Mouse (Mus musculus): ENCODE data around the gene Bckdk.

Bckdk gene

DNA sequence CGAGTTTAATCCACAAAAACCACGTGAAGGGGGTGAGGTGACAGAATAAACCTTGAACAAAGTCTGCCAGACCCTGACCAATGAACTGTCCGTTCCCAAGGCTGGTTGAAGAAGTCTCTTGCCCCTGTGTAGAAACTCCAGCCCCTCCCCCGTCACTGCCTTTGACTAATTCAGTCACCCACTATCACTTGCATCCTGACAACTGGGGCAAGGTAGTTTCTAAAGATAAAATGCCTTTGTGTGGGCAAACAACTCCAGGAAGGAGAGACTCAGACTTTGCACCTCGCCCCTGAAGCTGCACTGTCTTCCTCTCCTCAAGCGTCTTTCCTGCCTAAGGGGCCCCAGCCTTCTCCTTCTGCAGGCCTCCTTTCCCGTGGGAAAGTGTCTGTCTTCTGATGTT is 3.9 kb upstream of the Bckdk start:
- Histone ChIP-seq H3K4me1 (replicated peaks; ENCODE audit: low read depth, low read length) (peaks cover 50% of the 10 kb centered on the region), H3K36me3 (ENCODE audit: insufficient read depth, low read length) (peaks cover 2% of the 10 kb centered on the region), H3K4me3 (replicated peaks; ENCODE audit: low read length) (no peak overlapping the region), H3K27me3 (ENCODE audit: insufficient read depth, low read length) (no peaks in the 10 kb centered on the region), H3K9me3 (ENCODE audit: low read length) (no peaks in the 10 kb centered on the region)
- TF ChIP-seq NANOG (IDR thresholded peaks at IDR 0.05; ENCODE audit: borderline replicate concordance, low read length) (no peak), CTCF (conservative IDR thresholded peaks at IDR 0.05; ENCODE audit: low read length) (no peak), POU5F1 (IDR thresholded peaks at IDR 0.05; ENCODE audit: borderline replicate concordance, low read length) (no peak)

DNA sequence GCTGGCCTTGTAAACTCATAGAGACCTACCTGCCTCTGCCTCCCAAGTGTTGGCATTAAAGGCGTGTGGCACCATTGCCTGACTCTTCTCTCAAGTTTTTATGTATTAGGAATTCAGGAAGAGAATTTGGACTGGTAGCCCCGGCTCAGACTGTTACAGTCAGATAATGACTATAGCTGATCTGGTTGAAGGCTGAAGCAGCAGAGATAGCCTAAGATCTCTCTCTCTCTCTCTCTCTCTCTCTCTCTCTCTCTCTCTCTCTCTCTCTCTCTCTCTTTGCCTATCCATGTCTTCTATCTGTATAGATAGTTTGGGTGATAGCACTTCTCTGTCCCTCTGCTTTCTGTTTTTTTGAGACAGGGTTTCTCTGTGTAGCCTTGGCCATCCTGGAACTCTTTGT is 2.1 kb upstream of the Bckdk start:
- Histone ChIP-seq H3K36me3 (ENCODE audit: insufficient read depth, low read length) (peaks cover 20% of the 10 kb centered on the region), H3K4me3 (replicated peaks; ENCODE audit: low read length) (no peak overlapping the region), H3K9me3 (ENCODE audit: low read length) (no peaks in the 10 kb centered on the region), H3K27me3 (ENCODE audit: insufficient read depth, low read length) (no peaks in the 10 kb centered on the region), H3K4me1 (replicated peaks; ENCODE audit: low read depth, low read length) (peaks cover 49% of the 10 kb centered on the region)
- no peak for TF ChIP-seq POU5F1 (IDR thresholded peaks at IDR 0.05; ENCODE audit: borderline replicate concordance, low read length)
- no peak for TF ChIP-seq CTCF (conservative IDR thresholded peaks at IDR 0.05; ENCODE audit: low read length)
- no peak for TF ChIP-seq NANOG (IDR thresholded peaks at IDR 0.05; ENCODE audit: borderline replicate concordance, low read length)

GRCm38 (mm10) chr7:127907939-127908338 is 4.1 kb downstream of the Bckdk start:
- no peaks in the 10 kb centered on the region for H3K9me3 ChIP-seq (ENCODE audit: low read length)
- H3K4me3 ChIP-seq (replicated peaks; ENCODE audit: low read length), result no peak overlapping the region
- peaks cover 61% of the 10 kb centered on the region for H3K36me3 ChIP-seq (ENCODE audit: insufficient read depth, low read length)
- TF ChIP-seq NANOG (IDR thresholded peaks at IDR 0.05; ENCODE audit: borderline replicate concordance, low read length), result no peak
- TF ChIP-seq CTCF (conservative IDR thresholded peaks at IDR 0.05; ENCODE audit: low read length), result no peak
- TF ChIP-seq POU5F1 (IDR thresholded peaks at IDR 0.05; ENCODE audit: borderline replicate concordance, low read length), result no peak
- H3K4me1 ChIP-seq (replicated peaks; ENCODE audit: low read depth, low read length), result peaks cover 32% of the 10 kb centered on the region
- H3K27me3 ChIP-seq (ENCODE audit: insufficient read depth, low read length), result no peaks in the 10 kb centered on the region

- H3K4me1 ChIP-seq (replicated peaks; ENCODE audit: low read depth, low read length), result peaks cover 39% of the 10 kb centered on the region
- peaks cover 61% of the 10 kb centered on the region for H3K36me3 ChIP-seq (ENCODE audit: insufficient read depth, low read length)
- no peak overlapping the region for H3K4me3 ChIP-seq (replicated peaks; ENCODE audit: low read length)
- no peaks in the 10 kb centered on the region for H3K9me3 ChIP-seq (ENCODE audit: low read length)
- no peaks in the 10 kb centered on the region for H3K27me3 ChIP-seq (ENCODE audit: insufficient read depth, low read length)
- no peak for TF ChIP-seq NANOG (IDR thresholded peaks at IDR 0.05; ENCODE audit: borderline replicate concordance, low read length)
- TF ChIP-seq POU5F1 (IDR thresholded peaks at IDR 0.05; ENCODE audit: borderline replicate concordance, low read length), result no peak
- TF ChIP-seq CTCF (conservative IDR thresholded peaks at IDR 0.05; ENCODE audit: low read length), result no peak
Observed at GRCm38 (mm10) chr7:127908656-127909055, 4.8 kb downstream of the Bckdk start.

DNA sequence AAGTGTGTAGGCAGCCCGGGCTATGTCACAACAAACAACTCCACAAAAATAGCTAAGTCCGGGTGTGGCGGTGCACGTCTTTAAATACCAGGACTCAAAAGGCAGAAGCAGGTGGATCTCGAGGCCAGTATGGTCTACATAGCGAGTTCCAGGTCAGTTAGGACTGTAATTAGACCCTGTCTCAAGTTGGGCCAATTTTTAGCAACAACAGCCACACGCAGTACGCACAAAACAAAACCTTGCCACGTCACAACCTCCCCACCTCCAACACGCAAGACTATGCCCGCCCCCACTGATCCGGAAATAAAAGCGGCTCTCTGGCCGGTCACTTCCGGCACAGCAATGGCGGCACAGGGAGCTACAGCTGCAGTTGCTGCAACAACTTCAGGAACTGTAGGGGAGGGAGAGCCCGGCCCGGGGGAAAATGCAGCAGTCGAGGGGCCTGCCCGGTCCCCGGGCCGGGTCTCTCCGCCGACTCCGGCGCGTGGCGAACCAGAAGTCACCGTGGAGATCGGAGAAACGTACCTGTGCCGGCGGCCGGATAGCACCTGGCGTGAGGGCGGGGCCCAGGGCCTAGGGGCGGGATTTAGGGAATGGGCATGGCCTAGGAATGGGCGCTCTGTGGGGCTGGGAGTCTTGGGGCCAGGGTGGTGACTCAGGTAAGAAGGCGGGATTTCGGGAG is 8.4 kb downstream of the Bckdk start, which contains the start of gene Kat8:
Gene Kat8, plus strand, starts transcription at position 327 of the 682 bp plus-strand sequence.
- Histone ChIP-seq H3K9me3 (ENCODE audit: low read length) (no peaks in the 10 kb centered on the region), H3K36me3 (ENCODE audit: insufficient read depth, low read length) (peaks cover 66% of the 10 kb centered on the region), H3K4me3 (replicated peaks; ENCODE audit: low read length) (peak within 1 kb of the TSS; percentile 93), H3K4me1 (replicated peaks; ENCODE audit: low read depth, low read length) (peaks cover 45% of the 10 kb centered on the region), H3K27me3 (ENCODE audit: insufficient read depth, low read length) (no peaks in the 10 kb centered on the region)
- TF ChIP-seq CTCF (conservative IDR thresholded peaks at IDR 0.05; ENCODE audit: low read length) (no peak), POU5F1 (IDR thresholded peaks at IDR 0.05; ENCODE audit: borderline replicate concordance, low read length) (no peak), NANOG (IDR thresholded peaks at IDR 0.05; ENCODE audit: borderline replicate concordance, low read length) (no peak)

DNA sequence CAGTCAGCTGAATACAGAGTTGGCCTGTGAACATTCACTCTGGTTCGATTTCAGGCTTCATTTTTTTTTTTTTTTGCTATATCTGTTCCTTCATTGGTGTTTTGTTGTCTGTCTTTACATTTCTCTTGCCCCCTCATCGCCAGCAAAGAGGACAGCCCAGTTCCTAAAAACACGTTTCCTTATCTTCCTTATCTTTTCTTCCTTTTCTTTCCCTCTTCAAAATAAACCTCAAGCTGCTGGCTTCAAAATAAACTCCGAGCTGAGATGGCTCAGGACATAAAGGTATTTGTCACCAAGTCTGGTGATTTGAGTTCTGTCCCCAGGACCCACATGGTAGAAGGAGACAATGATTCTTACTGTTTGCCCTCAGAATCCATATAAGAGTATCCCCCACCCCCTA is 9.1 kb downstream of the Bckdk start:
- Histone ChIP-seq H3K27me3 (ENCODE audit: insufficient read depth, low read length) (no peaks in the 10 kb centered on the region), H3K9me3 (ENCODE audit: low read length) (no peaks in the 10 kb centered on the region), H3K4me1 (replicated peaks; ENCODE audit: low read depth, low read length) (peaks cover 51% of the 10 kb centered on the region), H3K4me3 (replicated peaks; ENCODE audit: low read length) (peak overlapping the region; percentile 93), H3K36me3 (ENCODE audit: insufficient read depth, low read length) (peaks cover 65% of the 10 kb centered on the region)
- TF ChIP-seq POU5F1 (IDR thresholded peaks at IDR 0.05; ENCODE audit: borderline replicate concordance, low read length) (no peak), NANOG (IDR thresholded peaks at IDR 0.05; ENCODE audit: borderline replicate concordance, low read length) (no peak), CTCF (conservative IDR thresholded peaks at IDR 0.05; ENCODE audit: low read length) (no peak)

- H3K27me3 ChIP-seq (ENCODE audit: insufficient read depth, low read length), result no peaks in the 10 kb centered on the region
- TF ChIP-seq CTCF (conservative IDR thresholded peaks at IDR 0.05; ENCODE audit: low read length), result no peak
- no peak for TF ChIP-seq NANOG (IDR thresholded peaks at IDR 0.05; ENCODE audit: borderline replicate concordance, low read length)
- no peak for TF ChIP-seq POU5F1 (IDR thresholded peaks at IDR 0.05; ENCODE audit: borderline replicate concordance, low read length)
- H3K36me3 ChIP-seq (ENCODE audit: insufficient read depth, low read length), result peaks cover 59% of the 10 kb centered on the region
- peaks cover 8% of the 10 kb centered on the region for H3K9me3 ChIP-seq (ENCODE audit: low read length)
- H3K4me1 ChIP-seq (replicated peaks; ENCODE audit: low read depth, low read length), result peaks cover 58% of the 10 kb centered on the region
- no peak overlapping the region for H3K4me3 ChIP-seq (replicated peaks; ENCODE audit: low read length)
Observed at GRCm38 (mm10) chr7:127915293-127915692, 11.4 kb downstream of the Bckdk start.

DNA sequence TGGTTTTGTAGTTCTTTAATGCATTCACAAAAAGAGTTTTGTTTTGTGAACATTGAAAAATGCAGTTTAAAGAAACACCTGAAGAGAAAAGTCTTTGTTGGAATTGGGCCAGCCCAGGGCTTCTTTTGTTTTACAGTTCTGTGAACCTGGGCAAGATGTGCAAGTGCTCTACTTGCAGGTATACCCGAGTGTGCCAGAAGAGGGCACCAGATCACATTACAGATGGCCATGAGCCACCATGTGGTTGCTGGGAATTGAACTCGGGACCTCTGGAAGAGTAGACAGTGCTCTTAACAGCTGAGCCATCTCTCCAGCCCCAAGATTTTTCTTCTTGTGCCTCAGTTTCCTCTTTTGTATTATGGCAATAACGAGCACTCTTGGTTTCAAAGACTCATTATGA is 14.3 kb downstream of the Bckdk start:
- TF ChIP-seq CTCF (conservative IDR thresholded peaks at IDR 0.05; ENCODE audit: low read length), result peak; percentile 67
- no peak for TF ChIP-seq POU5F1 (IDR thresholded peaks at IDR 0.05; ENCODE audit: borderline replicate concordance, low read length)

GRCm38 (mm10) chr7:127919290-127919689 is 15.4 kb downstream of the Bckdk start:
- peaks cover 91% of the 10 kb centered on the region for H3K36me3 ChIP-seq (ENCODE audit: insufficient read depth, low read length)
- H3K4me3 ChIP-seq (replicated peaks; ENCODE audit: low read length), result no peak overlapping the region
- TF ChIP-seq POU5F1 (IDR thresholded peaks at IDR 0.05; ENCODE audit: borderline replicate concordance, low read length) (no peak), CTCF (conservative IDR thresholded peaks at IDR 0.05; ENCODE audit: low read length) (peak; percentile 66)
- H3K27me3 ChIP-seq (ENCODE audit: insufficient read depth, low read length), result no peaks in the 10 kb centered on the region
- H3K4me1 ChIP-seq (replicated peaks; ENCODE audit: low read depth, low read length), result peaks cover 38% of the 10 kb centered on the region
- H3K9me3 ChIP-seq (ENCODE audit: low read length), result peaks cover 48% of the 10 kb centered on the region

More for the DNA sequence above, 14.3 kb downstream of the Bckdk start:
- Histone ChIP-seq H3K4me1 (replicated peaks; ENCODE audit: low read depth, low read length) (peaks cover 43% of the 10 kb centered on the region), H3K4me3 (replicated peaks; ENCODE audit: low read length) (no peak overlapping the region), H3K9me3 (ENCODE audit: low read length) (peaks cover 37% of the 10 kb centered on the region), H3K27me3 (ENCODE audit: insufficient read depth, low read length) (no peaks in the 10 kb centered on the region), H3K36me3 (ENCODE audit: insufficient read depth, low read length) (peaks cover 81% of the 10 kb centered on the region)
